Mouse (Mus musculus): ENCODE data around the gene Tmem39a.

DNA sequence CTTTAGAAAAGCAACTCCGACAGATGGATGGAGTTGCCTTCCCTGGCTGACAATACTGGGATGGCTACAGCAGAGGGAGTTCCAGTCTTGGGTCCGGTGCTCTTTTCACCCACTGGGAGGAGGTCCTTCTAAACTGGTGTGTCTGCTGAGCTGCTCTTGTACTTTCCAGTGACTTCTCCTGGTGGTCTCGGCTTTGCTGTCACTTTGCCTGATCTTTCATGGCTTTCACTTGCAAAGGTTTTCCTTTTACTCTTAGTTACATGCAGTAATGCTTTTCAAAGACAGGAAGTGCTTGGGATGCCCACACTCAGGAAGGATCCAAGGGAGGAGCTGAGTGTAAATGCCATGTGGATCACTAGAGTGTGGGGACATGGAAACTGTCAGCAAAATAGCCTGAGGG is 33.0 kb downstream of the Tmem39a start:
- TF ChIP-seq CTCF (IDR thresholded peaks at IDR 0.05) (peak; percentile 26; the same call in 1 of the 2 replicates), EP300 (IDR thresholded peaks at IDR 0.05) (no peak)

Measured in lung, postnatal 0 days (tissue).